Mouse (Mus musculus): ENCODE measurements around the gene BC028528. TPM values are rescaled to one million over a fixed set of nuclear protein-coding genes. Genes with fewer than 3 reads are reported as not detected.

Gene BC028528
- 124 TPM for polyA plus RNA-seq (2015; fragmentation: Illumina TruSeq; extraction: RNeasy Lipid Tissue Mini Kit (QIAGEN cat#74804); ENCODE audit: insufficient read depth, low replicate concordance)

GRCm38 (mm10) chr3:95891211-95892065 is at the start of gene BC028528:
Gene BC028528 (minus strand): TSS chr3:95892005.

DNA sequence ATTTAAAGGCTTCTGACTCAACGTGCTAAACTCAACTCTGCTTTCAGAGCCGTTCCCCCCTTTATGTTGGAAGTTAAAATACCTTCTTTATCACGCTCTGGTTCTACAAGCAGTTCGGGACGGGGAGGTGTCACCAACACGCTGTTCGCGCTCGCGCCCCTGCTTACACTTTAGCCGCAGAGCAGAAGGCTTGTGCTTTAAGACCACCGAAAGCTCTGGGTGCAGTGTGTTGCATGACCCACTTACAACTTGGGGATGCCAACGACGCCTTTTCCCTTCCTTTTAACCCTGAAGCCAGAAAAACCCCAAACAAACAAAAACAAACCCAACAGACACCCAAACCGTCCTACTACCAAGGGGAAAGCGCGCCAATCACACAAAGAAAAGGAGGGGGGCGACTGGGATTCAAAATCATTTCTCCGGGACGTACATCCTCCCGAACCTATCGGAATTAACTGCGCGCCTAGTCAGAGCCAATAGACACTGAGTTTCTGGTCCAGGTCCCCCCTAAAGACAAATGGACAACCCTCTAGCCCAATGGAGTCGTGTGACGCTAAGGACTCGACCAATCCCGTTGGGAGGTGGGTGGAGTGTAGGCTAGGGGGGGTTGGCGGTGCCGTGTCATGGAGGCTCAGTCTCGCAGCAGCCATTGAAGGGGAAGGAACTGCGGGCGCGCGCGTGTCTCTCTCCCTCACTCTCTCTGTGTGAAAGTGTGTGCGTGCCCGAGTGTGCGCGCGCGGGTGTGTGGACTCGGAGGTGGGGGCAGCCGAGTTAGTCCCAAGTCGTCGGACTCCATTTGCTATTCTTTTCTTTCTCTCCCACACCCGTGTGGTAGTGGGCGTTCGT is 37.1 kb upstream of the BC028528 start, which contains the start of gene Anp32e:
Gene Anp32e (plus strand): TSS at position 589 of the 846 bp plus-strand sequence.

DNA sequence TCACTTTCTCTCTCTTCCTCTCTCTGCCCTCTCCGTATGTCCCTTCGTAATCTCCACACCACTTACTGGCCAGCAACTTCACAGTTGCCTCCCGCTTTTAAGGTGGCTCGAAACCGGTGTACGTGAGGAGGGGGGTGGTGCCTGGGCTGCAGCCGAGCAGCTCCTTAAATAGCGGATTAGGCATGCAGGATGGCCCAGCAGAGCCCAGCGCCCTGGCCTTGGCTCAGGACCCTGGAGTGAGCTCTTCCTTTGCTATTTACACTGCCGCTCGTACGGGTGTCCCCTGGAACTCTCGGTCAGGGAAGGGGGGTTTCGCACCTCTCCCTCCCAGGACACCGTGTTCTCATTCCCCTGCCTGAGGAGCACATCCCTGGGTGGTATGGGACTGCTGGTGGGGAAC is 12.8 kb upstream of the BC028528 start, which contains the start of gene Car14:
Gene Car14 (minus strand): TSS at position 124 of the 400 bp plus-strand sequence.

GRCm38 (mm10) chr3:95893606-95894316 is 2.0 kb upstream of the BC028528 start, which contains the start of gene Aph1a:
Gene Aph1a (plus strand): TSS chr3:95893969.

DNA sequence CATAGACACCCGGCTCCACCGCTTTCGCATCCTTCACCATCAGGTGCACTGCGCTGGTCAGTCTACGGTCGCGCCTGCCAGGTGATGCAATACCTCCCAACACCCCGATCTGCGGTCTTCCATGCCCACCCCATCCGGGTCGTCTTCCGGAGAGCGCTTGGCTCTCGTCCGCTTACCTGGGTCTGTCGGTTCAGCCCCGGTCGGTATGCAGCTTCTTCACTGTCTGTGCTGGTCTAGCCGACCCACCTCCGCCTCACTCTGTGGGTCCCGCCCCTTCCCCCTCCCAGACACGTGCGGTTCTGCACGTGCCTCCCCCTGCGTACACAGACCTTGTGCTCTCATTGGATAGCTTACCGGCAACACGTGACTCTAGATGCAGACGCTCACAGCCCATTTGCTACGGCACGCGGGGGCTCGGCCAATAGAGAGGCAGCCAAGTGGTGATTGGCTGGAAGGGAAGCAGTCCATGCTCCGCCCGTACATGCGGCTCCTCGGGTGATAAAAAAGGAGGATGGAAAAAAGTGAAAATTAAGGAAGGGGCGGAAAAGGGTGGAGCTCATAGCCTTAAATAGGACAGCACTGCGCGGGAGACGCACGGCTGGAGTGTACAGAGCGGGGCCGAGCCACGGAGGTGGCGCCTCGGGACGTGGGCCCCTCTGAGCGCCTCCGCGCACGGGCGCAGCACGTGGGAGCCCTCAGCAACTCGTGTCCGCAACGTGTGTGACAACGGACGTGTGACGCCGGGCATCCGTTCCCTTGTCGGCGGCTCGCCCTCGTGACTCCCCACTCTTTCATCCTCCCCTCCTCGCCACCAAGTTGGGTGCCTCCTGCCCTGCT is 9.6 kb downstream of the BC028528 start, which contains the start of gene Ciart:
Gene Ciart (minus strand): TSS at position 273 of the 837 bp plus-strand sequence.

DNA sequence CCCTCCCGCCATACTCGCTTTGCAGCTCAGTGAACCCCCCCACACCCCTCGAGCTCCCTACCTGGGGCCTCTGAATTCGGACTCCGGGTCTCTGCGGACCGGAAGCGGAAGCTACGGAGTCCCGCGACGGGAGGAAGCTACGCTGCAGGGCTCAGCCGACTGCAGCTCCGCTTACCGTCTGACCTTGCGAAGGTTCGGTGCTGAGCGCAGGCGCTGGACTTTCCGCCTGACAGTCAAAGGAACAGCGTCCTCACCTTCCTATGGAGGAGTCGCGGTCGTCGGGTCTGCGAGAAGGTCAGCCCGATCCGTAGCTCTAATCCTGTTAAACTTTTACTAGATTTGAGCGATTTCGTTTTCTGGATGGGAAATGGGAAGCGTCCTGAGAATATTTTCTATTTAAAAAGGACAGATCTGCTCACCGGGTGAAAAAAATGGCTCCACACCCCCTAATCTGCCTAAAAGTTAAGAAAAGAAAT is 20.4 kb downstream of the BC028528 start, which contains the start of gene Mrps21:
Gene Mrps21 (minus strand): TSS at position 128 of the 476 bp plus-strand sequence.

GRCm38 (mm10) chr3:95855502-95856089 is 36.2 kb downstream of the BC028528 start, which contains the start of gene Prpf3:
Gene Prpf3 (minus strand): TSS chr3:95855885.

Other genes with a start within 250 kb of the BC028528 start
- 594 TPM for gene Mcl1, start 233.2 kb downstream of the BC028528 start, polyA plus RNA-seq (2015; fragmentation: Illumina TruSeq; extraction: RNeasy Lipid Tissue Mini Kit (QIAGEN cat#74804); ENCODE audit: insufficient read depth, low replicate concordance)
- gene Adamtsl4, start 204.1 kb downstream of the BC028528 start, polyA plus RNA-seq (2015; fragmentation: Illumina TruSeq; extraction: RNeasy Lipid Tissue Mini Kit (QIAGEN cat#74804); ENCODE audit: insufficient read depth, low replicate concordance): 2.2 TPM
- 22.0 TPM for gene Ecm1, start 152.4 kb downstream of the BC028528 start, polyA plus RNA-seq (2015; fragmentation: Illumina TruSeq; extraction: RNeasy Lipid Tissue Mini Kit (QIAGEN cat#74804); ENCODE audit: insufficient read depth, low replicate concordance)
- 43.4 TPM for gene Tars2, start 131.8 kb downstream of the BC028528 start, polyA plus RNA-seq (2015; fragmentation: Illumina TruSeq; extraction: RNeasy Lipid Tissue Mini Kit (QIAGEN cat#74804); ENCODE audit: insufficient read depth, low replicate concordance)
- gene Rprd2, start 73.1 kb downstream of the BC028528 start, polyA plus RNA-seq (2015; fragmentation: Illumina TruSeq; extraction: RNeasy Lipid Tissue Mini Kit (QIAGEN cat#74804); ENCODE audit: insufficient read depth, low replicate concordance): 42.6 TPM
- 62.6 TPM for gene Prpf3, start 36.1 kb downstream of the BC028528 start, polyA plus RNA-seq (2015; fragmentation: Illumina TruSeq; extraction: RNeasy Lipid Tissue Mini Kit (QIAGEN cat#74804); ENCODE audit: insufficient read depth, low replicate concordance)
- 111 TPM for gene Mrps21, start 20.5 kb downstream of the BC028528 start, polyA plus RNA-seq (2015; fragmentation: Illumina TruSeq; extraction: RNeasy Lipid Tissue Mini Kit (QIAGEN cat#74804); ENCODE audit: insufficient read depth, low replicate concordance)
- gene Ciart, start 9.8 kb downstream of the BC028528 start, polyA plus RNA-seq (2015; fragmentation: Illumina TruSeq; extraction: RNeasy Lipid Tissue Mini Kit (QIAGEN cat#74804); ENCODE audit: insufficient read depth, low replicate concordance): 3.2 TPM
- 51.8 TPM for gene Aph1a, start 2.0 kb upstream of the BC028528 start, polyA plus RNA-seq (2015; fragmentation: Illumina TruSeq; extraction: RNeasy Lipid Tissue Mini Kit (QIAGEN cat#74804); ENCODE audit: insufficient read depth, low replicate concordance)
- gene Car14, start 12.7 kb upstream of the BC028528 start, polyA plus RNA-seq (2015; fragmentation: Illumina TruSeq; extraction: RNeasy Lipid Tissue Mini Kit (QIAGEN cat#74804); ENCODE audit: insufficient read depth, low replicate concordance): not detected
- 154 TPM for gene Anp32e, start 37.2 kb upstream of the BC028528 start, polyA plus RNA-seq (2015; fragmentation: Illumina TruSeq; extraction: RNeasy Lipid Tissue Mini Kit (QIAGEN cat#74804); ENCODE audit: insufficient read depth, low replicate concordance)
- gene Plekho1, start 104.0 kb upstream of the BC028528 start, polyA plus RNA-seq (2015; fragmentation: Illumina TruSeq; extraction: RNeasy Lipid Tissue Mini Kit (QIAGEN cat#74804); ENCODE audit: insufficient read depth, low replicate concordance): 109 TPM
- 36.0 TPM for gene Vps45, start 166.5 kb upstream of the BC028528 start, polyA plus RNA-seq (2015; fragmentation: Illumina TruSeq; extraction: RNeasy Lipid Tissue Mini Kit (QIAGEN cat#74804); ENCODE audit: insufficient read depth, low replicate concordance)
- gene Otud7b, start 212.5 kb upstream of the BC028528 start, polyA plus RNA-seq (2015; fragmentation: Illumina TruSeq; extraction: RNeasy Lipid Tissue Mini Kit (QIAGEN cat#74804); ENCODE audit: insufficient read depth, low replicate concordance): 20.5 TPM

Data from spleen, adult 10 weeks (tissue).